Comparison of ENCODE assay signal across 8 mouse cellular contexts in the genomic region with DNA sequence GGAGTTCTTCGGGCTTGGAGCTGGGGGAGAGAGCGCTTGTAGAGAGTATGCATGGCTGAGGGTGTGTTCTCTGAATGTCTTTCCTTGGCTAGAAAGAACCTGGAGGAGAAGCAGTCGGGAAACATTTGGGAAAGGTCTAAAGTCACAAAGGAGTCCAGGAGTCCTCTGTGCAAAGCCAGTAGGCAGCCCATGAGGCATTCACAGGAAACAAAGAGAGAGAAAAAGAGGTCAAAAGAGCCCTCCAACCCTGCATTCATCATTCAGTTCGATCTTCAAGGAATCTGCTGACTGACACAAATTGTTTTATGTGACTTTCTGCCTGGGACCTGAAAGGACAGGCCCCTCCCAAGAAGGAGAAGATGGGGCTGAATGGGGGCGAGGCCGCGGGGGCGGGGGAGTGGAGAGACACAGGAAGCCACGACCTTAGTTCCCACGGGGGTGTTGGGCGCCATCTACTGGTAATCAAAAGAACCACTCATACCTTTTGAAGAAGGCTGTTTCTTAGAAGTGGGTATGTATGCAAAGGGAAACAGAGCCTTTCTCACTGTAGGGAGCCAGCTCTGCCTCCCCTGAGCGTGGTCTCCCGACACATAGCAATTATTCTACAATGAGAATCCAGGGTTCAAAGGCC.
DNase-seq lines count a peak whose midpoint lies in the region; ATAC-seq and TF ChIP-seq lines count a peak whose summit lies in the region.

No protein-coding gene starts in this region.

- no peak for TF ChIP-seq POLR2A in embryonic fibroblast, embryonic 13.5 days (IDR thresholded peaks at IDR 0.05; ENCODE audit: low read depth, low read length)

- DNase-seq in CD4-positive helper T cell, adult 2 months (ENCODE audit: low read depth, low spot score) = peak; percentile 84
- DNase-seq in adrenal gland, postnatal 25 days = peak; percentile 54
- peak; percentile 42 to 64 for DNase-seq in lung, adult 18-20 months
- peak; percentile 64 to 80 for DNase-seq in thymus, adult 18-20 months

- no peaks in the 10 kb centered on the region for H3K36me3 ChIP-seq in heart, embryonic 12.5 days
- H3K36me3 ChIP-seq in kidney, embryonic 16.5 days (ENCODE audit: insufficient read depth, low read length) = no peaks in the 10 kb centered on the region
- no peaks in the 10 kb centered on the region for H3K36me3 ChIP-seq in neural tube, embryonic 15.5 days

- peak overlapping the region; percentile 31; the same call in 1 of the 2 replicates for H3K4me2 ChIP-seq in heart, embryonic 12.5 days
- peak overlapping the region; percentile 38 for H3K4me2 ChIP-seq in kidney, embryonic 16.5 days (replicated peaks; ENCODE audit: low read depth, low read length)
- H3K4me2 ChIP-seq in neural tube, embryonic 15.5 days = peak overlapping the region; percentile 42

- H3K9me3 ChIP-seq in heart, embryonic 12.5 days (replicated peaks) = 0 out of 2 replicates have a peak, but pooled peaks cover 3% of the 10 kb centered on the region
- H3K9me3 ChIP-seq in kidney, embryonic 16.5 days (ENCODE audit: low read length) = no peaks in the 10 kb centered on the region
- no peaks in the 10 kb centered on the region for H3K9me3 ChIP-seq in neural tube, embryonic 15.5 days (replicated peaks)

- ATAC-seq in heart, embryonic 12.5 days (ENCODE audit: insufficient number of reproducible peaks, low FRiP score) = 0 out of 2 replicates have a peak, but pooled peaks have one; percentile 29
- ATAC-seq in kidney, embryonic 16.5 days (ENCODE audit: low FRiP score, low TSS enrichment) = peak; percentile 59; the same call in 1 of the 2 replicates
- peak; percentile 79 for ATAC-seq in neural tube, embryonic 15.5 days (ENCODE audit: low FRiP score)

- no peaks in the 10 kb centered on the region for H3K4me1 ChIP-seq in embryonic fibroblast, embryonic 13.5 days (ENCODE audit: control insufficient read depth, insufficient read depth, low read length)
- 0 out of 2 replicates have a peak, but pooled peaks cover 4% of the 10 kb centered on the region for H3K4me1 ChIP-seq in heart, embryonic 12.5 days (replicated peaks)
- no peaks in the 10 kb centered on the region for H3K4me1 ChIP-seq in kidney, embryonic 16.5 days (ENCODE audit: insufficient read depth, low read length)
- peaks cover 21% of the 10 kb centered on the region for H3K4me1 ChIP-seq in neural tube, embryonic 15.5 days

- 20% methylated on average over 13 of the region's 13 CpGs for WGBS in heart, embryonic 12.5 days
- 16% methylated on average over 13 of the region's 13 CpGs for WGBS in kidney, embryonic 16.5 days
- WGBS in neural tube, embryonic 15.5 days = 8% methylated on average over 13 of the region's 13 CpGs

- no peak overlapping the region for H3K27ac ChIP-seq in embryonic fibroblast, embryonic 13.5 days (ENCODE audit: insufficient read depth, low read length)
- no peak overlapping the region for H3K27ac ChIP-seq in heart, embryonic 12.5 days (ENCODE audit: poor library complexity, severe bottlenecking)
- H3K27ac ChIP-seq in kidney, embryonic 16.5 days (ENCODE audit: low read length) = no peak overlapping the region
- no peak overlapping the region for H3K27ac ChIP-seq in neural tube, embryonic 15.5 days (replicated peaks)

- TF ChIP-seq CTCF in embryonic fibroblast, embryonic 13.5 days (IDR thresholded peaks at IDR 0.05; ENCODE audit: borderline replicate concordance, insufficient read depth, low read length) = peak; percentile 36; the same call in 1 of the 2 replicates

- no peak overlapping the region for H3K9ac ChIP-seq in heart, embryonic 12.5 days
- 0 out of 2 replicates have a peak overlapping the region, but pooled peaks have one; percentile 2 for H3K9ac ChIP-seq in kidney, embryonic 16.5 days (replicated peaks; ENCODE audit: low read length)
- no peak overlapping the region for H3K9ac ChIP-seq in neural tube, embryonic 15.5 days (replicated peaks)

- H3K4me3 ChIP-seq in embryonic fibroblast, embryonic 13.5 days (ENCODE audit: insufficient read depth, low read length) = no peak overlapping the region
- H3K4me3 ChIP-seq in heart, embryonic 12.5 days = no peak overlapping the region
- no peak overlapping the region for H3K4me3 ChIP-seq in kidney, embryonic 16.5 days (ENCODE audit: low read length)
- no peak overlapping the region for H3K4me3 ChIP-seq in neural tube, embryonic 15.5 days (replicated peaks)

- no peaks in the 10 kb centered on the region for H3K27me3 ChIP-seq in heart, embryonic 12.5 days (replicated peaks)
- no peaks in the 10 kb centered on the region for H3K27me3 ChIP-seq in kidney, embryonic 16.5 days (ENCODE audit: insufficient read depth, low read length)
- H3K27me3 ChIP-seq in neural tube, embryonic 15.5 days (replicated peaks) = no peaks in the 10 kb centered on the region

Comparison
In these comparisons a context has a peak if more than half of its experiments do, and no peak if none do; other contexts are left out.
1. ATAC-seq: peak in every context shown above with its lines; median percentile 79 in neural tube, embryonic 15.5 days; 59 in kidney, embryonic 16.5 days; 29 in heart, embryonic 12.5 days.